Mouse (Mus musculus): ENCODE measurements around the gene Tstd2. TPM values are rescaled to one million over a fixed set of nuclear protein-coding genes. Genes with fewer than 3 reads are reported as not detected.
A peak's percentile ranks its signal among the peaks of the same experiment; 100 is the strongest.

The Tstd2 gene
- polyA plus RNA-seq, 1 experiment from 2014 or later: 36.5 TPM

GRCm38 (mm10) chr4:46151903-46152544, 13.5 kb upstream of the Tstd2 start:
- Histone ChIP-seq H3K9ac (no peak overlapping the region), H3K4me1 (replicated peaks) (no peaks in the 10 kb centered on the region), H3K4me3 (no peak overlapping the region), H3K9me3 (no peaks in the 10 kb centered on the region), H3K4me2 (no peak overlapping the region), H3K36me3 (peaks cover 92% of the 10 kb centered on the region), H3K27ac (replicated peaks) (no peak overlapping the region), H3K27me3 (no peaks in the 10 kb centered on the region)
- 95% methylated on average over 12 of the region's 12 CpGs for WGBS
- no peak for ATAC-seq (ENCODE audit: low read depth)

DNA sequence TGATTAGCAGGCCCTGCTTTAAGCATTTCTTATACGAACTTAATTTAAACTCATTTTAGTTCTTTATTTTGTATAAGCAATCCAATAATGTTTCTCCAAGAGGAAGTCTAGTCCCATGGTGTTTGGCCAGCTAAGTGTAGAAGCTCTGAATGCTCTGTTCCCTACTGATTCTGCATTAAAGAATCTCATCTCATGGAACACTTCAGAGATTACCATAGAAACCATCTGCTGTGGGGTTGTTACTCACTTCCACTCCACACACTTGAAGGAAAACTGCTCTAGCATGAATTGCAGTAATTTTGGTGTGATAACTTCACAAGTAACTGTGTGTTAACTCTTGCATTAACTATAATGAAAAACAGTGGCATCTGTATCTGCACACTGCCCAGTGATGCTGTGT, 8.4 kb upstream of the Tstd2 start:
- Histone ChIP-seq H3K9ac (no peak overlapping the region), H3K4me2 (no peak overlapping the region), H3K27ac (replicated peaks) (no peak overlapping the region), H3K4me1 (replicated peaks) (no peaks in the 10 kb centered on the region), H3K4me3 (no peak overlapping the region), H3K27me3 (no peaks in the 10 kb centered on the region), H3K36me3 (peaks cover 57% of the 10 kb centered on the region), H3K9me3 (no peaks in the 10 kb centered on the region)
- WGBS: 97% methylated on average over 1 of the region's 1 CpGs
- ATAC-seq (ENCODE audit: low read depth): no peak

GRCm38 (mm10) chr4:46144323-46144722, 5.8 kb upstream of the Tstd2 start:
- Histone ChIP-seq H3K9me3 (no peaks in the 10 kb centered on the region), H3K4me3 (no peak overlapping the region), H3K27me3 (no peaks in the 10 kb centered on the region), H3K9ac (no peak overlapping the region), H3K4me1 (replicated peaks) (peaks cover 18% of the 10 kb centered on the region), H3K36me3 (peaks cover 32% of the 10 kb centered on the region), H3K27ac (replicated peaks) (no peak overlapping the region), H3K4me2 (no peak overlapping the region)
- WGBS: 67% methylated on average over 3 of the region's 3 CpGs
- no peak for ATAC-seq (ENCODE audit: low read depth)

GRCm38 (mm10) chr4:46137629-46138286, 736 bp downstream of the Tstd2 start:
- Histone ChIP-seq H3K4me1 (replicated peaks) (peaks cover 39% of the 10 kb centered on the region), H3K4me2 (peak overlapping the region; percentile 93), H3K4me3 (peak overlapping the region; percentile 91), H3K27ac (replicated peaks) (peak overlapping the region; percentile 99), H3K9ac (peak overlapping the region; percentile 98), H3K27me3 (no peaks in the 10 kb centered on the region), H3K9me3 (no peaks in the 10 kb centered on the region), H3K36me3 (peaks cover 27% of the 10 kb centered on the region)
- WGBS: 10% methylated on average over 17 of the region's 17 CpGs
- ATAC-seq (ENCODE audit: low read depth): peak; percentile 87

GRCm38 (mm10) chr4:46131791-46132190, 6.7 kb downstream of the Tstd2 start:
- Histone ChIP-seq H3K4me2 (no peak overlapping the region), H3K9me3 (no peaks in the 10 kb centered on the region), H3K36me3 (peaks cover 77% of the 10 kb centered on the region), H3K27ac (replicated peaks) (no peak overlapping the region), H3K4me1 (replicated peaks) (peaks cover 10% of the 10 kb centered on the region), H3K4me3 (no peak overlapping the region), H3K9ac (no peak overlapping the region), H3K27me3 (no peaks in the 10 kb centered on the region)
- 90% methylated on average over 6 of the region's 6 CpGs for WGBS
- no peak for ATAC-seq (ENCODE audit: low read depth)

- H3K36me3 ChIP-seq: peaks cover 85% of the 10 kb centered on the region
- H3K9ac ChIP-seq: no peak overlapping the region
- ATAC-seq (ENCODE audit: low read depth): no peak
- WGBS: 74% methylated on average over 3 of the region's 3 CpGs
- H3K9me3 ChIP-seq: no peaks in the 10 kb centered on the region
- no peaks in the 10 kb centered on the region for H3K27me3 ChIP-seq
- H3K27ac ChIP-seq (replicated peaks): no peak overlapping the region
- no peaks in the 10 kb centered on the region for H3K4me1 ChIP-seq (replicated peaks)
- H3K4me3 ChIP-seq: no peak overlapping the region
- H3K4me2 ChIP-seq: no peak overlapping the region
Measured at GRCm38 (mm10) chr4:46130221-46130620, 8.3 kb downstream of the Tstd2 start.

GRCm38 (mm10) chr4:46129311-46130004, 9.0 kb downstream of the Tstd2 start:
- Histone ChIP-seq H3K9me3 (no peaks in the 10 kb centered on the region), H3K4me1 (replicated peaks) (no peaks in the 10 kb centered on the region), H3K27me3 (no peaks in the 10 kb centered on the region), H3K36me3 (peaks cover 85% of the 10 kb centered on the region), H3K9ac (no peak overlapping the region), H3K4me2 (no peak overlapping the region), H3K27ac (replicated peaks) (no peak overlapping the region), H3K4me3 (no peak overlapping the region)
- 90% methylated on average over 8 of the region's 8 CpGs for WGBS
- no peak for ATAC-seq (ENCODE audit: low read depth)

DNA sequence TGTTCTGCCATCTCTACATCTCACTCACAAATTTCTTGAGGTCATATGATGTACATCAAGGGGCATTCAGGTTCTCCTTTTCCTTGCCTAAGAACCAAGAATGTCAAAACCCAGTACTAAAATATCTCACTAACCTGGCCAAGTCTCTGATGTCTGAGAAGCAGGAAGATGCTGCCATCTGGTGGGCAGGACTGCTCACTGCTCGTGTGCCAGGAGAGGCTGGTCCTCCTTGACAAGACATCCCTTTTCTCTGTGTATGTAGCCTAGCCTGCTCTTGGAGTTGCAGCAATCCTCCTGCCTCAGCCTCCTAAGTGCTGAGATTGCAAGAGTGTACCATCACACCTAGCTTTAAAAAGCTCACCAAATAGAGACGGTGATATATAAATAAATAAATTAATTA, 12.0 kb downstream of the Tstd2 start:
- ATAC-seq (ENCODE audit: low read depth): peak; percentile 50; the same call in 1 of the 2 replicates
- Histone ChIP-seq H3K36me3 (peaks cover 87% of the 10 kb centered on the region), H3K9ac (no peak overlapping the region), H3K27ac (replicated peaks) (no peak overlapping the region), H3K4me1 (replicated peaks) (no peaks in the 10 kb centered on the region), H3K9me3 (no peaks in the 10 kb centered on the region), H3K4me3 (no peak overlapping the region), H3K27me3 (no peaks in the 10 kb centered on the region), H3K4me2 (no peak overlapping the region)
- WGBS: 52% methylated on average over 2 of the region's 2 CpGs

GRCm38 (mm10) chr4:46123358-46123757, 15.1 kb downstream of the Tstd2 start:
- Histone ChIP-seq H3K9ac (no peak overlapping the region), H3K27me3 (no peaks in the 10 kb centered on the region), H3K36me3 (peaks cover 88% of the 10 kb centered on the region), H3K4me2 (no peak overlapping the region), H3K4me1 (replicated peaks) (no peaks in the 10 kb centered on the region), H3K4me3 (no peak overlapping the region), H3K27ac (replicated peaks) (no peak overlapping the region), H3K9me3 (no peaks in the 10 kb centered on the region)
- no peak for ATAC-seq (ENCODE audit: low read depth)
- 92% methylated on average over 6 of the region's 6 CpGs for WGBS

DNA sequence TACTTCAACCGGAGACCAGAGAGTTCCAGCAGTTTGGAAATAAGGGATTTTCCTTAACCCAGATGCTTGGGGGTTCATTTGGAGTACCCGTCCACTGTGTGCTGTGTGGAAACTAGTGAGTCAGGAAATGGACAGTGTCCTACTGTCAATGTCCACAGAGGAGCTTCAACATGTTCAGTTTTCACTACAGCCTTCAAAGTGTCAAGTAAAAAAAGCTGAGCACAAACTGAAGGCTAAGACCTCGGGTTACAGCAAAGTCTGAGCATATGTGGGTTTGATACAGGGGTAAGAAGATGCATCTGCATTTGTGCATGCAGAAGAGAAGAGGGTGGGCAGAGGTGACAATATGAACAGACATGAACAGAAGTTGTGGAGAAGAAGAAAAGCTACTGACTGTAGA, 17.7 kb downstream of the Tstd2 start:
- H3K27ac ChIP-seq (replicated peaks): no peak overlapping the region
- no peaks in the 10 kb centered on the region for H3K27me3 ChIP-seq
- H3K4me2 ChIP-seq: no peak overlapping the region
- no peak overlapping the region for H3K9ac ChIP-seq
- no peaks in the 10 kb centered on the region for H3K9me3 ChIP-seq
- no peaks in the 10 kb centered on the region for H3K4me1 ChIP-seq (replicated peaks)
- no peak overlapping the region for H3K4me3 ChIP-seq
- H3K36me3 ChIP-seq: peaks cover 98% of the 10 kb centered on the region
- no peak for ATAC-seq (ENCODE audit: low read depth)
- WGBS: 88% methylated on average over 3 of the region's 3 CpGs

- Histone ChIP-seq H3K9ac (no peak overlapping the region), H3K4me2 (no peak overlapping the region), H3K27me3 (no peaks in the 10 kb centered on the region), H3K27ac (replicated peaks) (no peak overlapping the region), H3K4me3 (no peak overlapping the region), H3K36me3 (peaks cover 98% of the 10 kb centered on the region), H3K9me3 (no peaks in the 10 kb centered on the region), H3K4me1 (replicated peaks) (no peaks in the 10 kb centered on the region)
- 93% methylated on average over 14 of the region's 14 CpGs for WGBS
- no peak for ATAC-seq (ENCODE audit: low read depth)
Measured at GRCm38 (mm10) chr4:46119514-46120094, 18.9 kb downstream of the Tstd2 start.

- Histone ChIP-seq H3K36me3 (peaks cover 92% of the 10 kb centered on the region), H3K9ac (no peak overlapping the region), H3K4me2 (no peak overlapping the region), H3K4me1 (replicated peaks) (no peaks in the 10 kb centered on the region), H3K9me3 (no peaks in the 10 kb centered on the region), H3K4me3 (no peak overlapping the region), H3K27ac (replicated peaks) (0 out of 2 replicates have a peak overlapping the region, but pooled peaks have one; percentile 23), H3K27me3 (no peaks in the 10 kb centered on the region)
- no peak for ATAC-seq (ENCODE audit: low read depth)
- 97% methylated on average over 4 of the region's 4 CpGs for whole genome bisulfite sequencing
Measured at GRCm38 (mm10) chr4:46117536-46117935, 21.0 kb downstream of the Tstd2 start.

Data from neural tube, embryonic 13.5 days (tissue).